Mouse (Mus musculus) MEL (cell line): ENCODE measurements at regions not wholly inside any gene's neighbourhood (a gene's known extent, or its start where the extent isn't known, plus 50 kb on each side); places are given as distances from the start of the nearest gene placed in this dataset.

ENCODE experiments used
- CHD1 ChIP-seq: IDR thresholded peaks from 2 replicates; pipeline ENCODE4 v1.6.1; 2012; ENCODE audit warnings: low read depth, mild to moderate bottlenecking, inconsistent platforms, low read length, improper control_type of control experiment
- ETS1 ChIP-seq: IDR thresholded peaks from 2 replicates; pipeline ENCODE4 v1.6.1; 2012; ENCODE audit warnings: low read depth, mild to moderate bottlenecking, inconsistent platforms, low read length, improper control_type of control experiment, moderate library complexity
- POLR2AphosphoS2 ChIP-seq: IDR thresholded peaks from 2 replicates; pipeline ENCODE4 v1.6.1; 2011; ENCODE audit warnings: low read length, improper control_type of control experiment
- RCOR1 ChIP-seq: IDR thresholded peaks from 2 replicates; pipeline ENCODE4 v1.6.1; 2012; ENCODE audit warnings: low read depth, mild to moderate bottlenecking, inconsistent platforms, low read length, improper control_type of control experiment
- UBTF ChIP-seq: IDR thresholded peaks from 2 replicates; pipeline ENCODE4 v1.6.1; 2012; ENCODE audit warnings: low read depth, mild to moderate bottlenecking, inconsistent platforms, low read length, improper control_type of control experiment, moderate library complexity, borderline replicate concordance; ENCODE audit not compliant: insufficient read depth
- ZC3H11A ChIP-seq: IDR thresholded peaks from 2 replicates; pipeline ENCODE4 v1.6.1; 2012; ENCODE audit warnings: low read depth, mild to moderate bottlenecking, inconsistent platforms, low read length, improper control_type of control experiment

GRCm38 (mm10) chr10:96974326-96974977, 357.6 kb downstream of the Btg1 start:
- no peak for TF ChIP-seq UBTF
- no peak for TF ChIP-seq POLR2AphosphoS2
- TF ChIP-seq ETS1, result no peak
- no peak for TF ChIP-seq ZC3H11A
- TF ChIP-seq CHD1, result no peak
- no peak for TF ChIP-seq RCOR1
